Mouse (Mus musculus): ENCODE data around the gene Ccdc74a. TPM values are rescaled to one million over a fixed set of nuclear protein-coding genes. Genes with fewer than 3 reads are reported as not detected.

Gene Ccdc74a
- polyA plus RNA-seq, 1 experiment from 2014 or later, result 8.2 TPM

- Histone ChIP-seq H3K9ac (replicated peaks) (no peak overlapping the region), H3K27ac (no peak overlapping the region), H3K4me1 (replicated peaks) (peaks cover 4% of the 10 kb centered on the region), H3K4me3 (replicated peaks) (no peak overlapping the region), H3K36me3 (peaks cover 90% of the 10 kb centered on the region), H3K4me2 (no peak overlapping the region), H3K9me3 (no peaks in the 10 kb centered on the region), H3K27me3 (no peaks in the 10 kb centered on the region)
- ATAC-seq (ENCODE audit: insufficient number of reproducible peaks, insufficient read depth, low FRiP score, low TSS enrichment, low read depth), result no peak
- 72% methylated on average over 8 of the region's 8 CpGs for WGBS
These were observed 20.6 kb upstream of the Ccdc74a start for GRCm38 (mm10) chr16:17625488-17626268.

- Histone ChIP-seq H3K9ac (replicated peaks) (no peak overlapping the region), H3K27me3 (no peaks in the 10 kb centered on the region), H3K4me3 (replicated peaks) (no peak overlapping the region), H3K36me3 (peaks cover 94% of the 10 kb centered on the region), H3K4me1 (replicated peaks) (no peaks in the 10 kb centered on the region), H3K27ac (no peak overlapping the region), H3K4me2 (no peak overlapping the region), H3K9me3 (no peaks in the 10 kb centered on the region)
- ATAC-seq (ENCODE audit: insufficient number of reproducible peaks, insufficient read depth, low FRiP score, low TSS enrichment, low read depth), result no peak
- WGBS, result 90% methylated on average over 5 of the region's 5 CpGs
These were observed 20.1 kb upstream of the Ccdc74a start for GRCm38 (mm10) chr16:17626269-17626555.

- ATAC-seq (ENCODE audit: insufficient number of reproducible peaks, insufficient read depth, low FRiP score, low TSS enrichment, low read depth), result no peak
- Histone ChIP-seq H3K36me3 (peaks cover 94% of the 10 kb centered on the region), H3K27ac (no peak overlapping the region), H3K4me3 (replicated peaks) (no peak overlapping the region), H3K4me2 (no peak overlapping the region), H3K27me3 (no peaks in the 10 kb centered on the region), H3K4me1 (replicated peaks) (no peaks in the 10 kb centered on the region), H3K9ac (replicated peaks) (no peak overlapping the region), H3K9me3 (no peaks in the 10 kb centered on the region)
- 98% methylated on average over 2 of the region's 2 CpGs for WGBS
These were observed 13.7 kb upstream of the Ccdc74a start for GRCm38 (mm10) chr16:17632580-17632979.

- WGBS, result 74% methylated on average over 8 of the region's 8 CpGs
- no peaks in the 10 kb centered on the region for H3K9me3 ChIP-seq
- H3K27me3 ChIP-seq, result no peaks in the 10 kb centered on the region
- peaks cover 94% of the 10 kb centered on the region for H3K36me3 ChIP-seq
- H3K27ac ChIP-seq, result no peak overlapping the region
- no peak overlapping the region for H3K4me3 ChIP-seq (replicated peaks)
- no peak overlapping the region for H3K4me2 ChIP-seq
- ATAC-seq (ENCODE audit: insufficient number of reproducible peaks, insufficient read depth, low FRiP score, low TSS enrichment, low read depth), result no peak
- no peak overlapping the region for H3K9ac ChIP-seq (replicated peaks)
- H3K4me1 ChIP-seq (replicated peaks), result no peaks in the 10 kb centered on the region
These were observed 12.6 kb upstream of the Ccdc74a start for GRCm38 (mm10) chr16:17633481-17634181.

- ATAC-seq (ENCODE audit: insufficient number of reproducible peaks, insufficient read depth, low FRiP score, low TSS enrichment, low read depth), result no peak
- H3K4me2 ChIP-seq, result no peak overlapping the region
- H3K4me3 ChIP-seq (replicated peaks), result no peak overlapping the region
- no peaks in the 10 kb centered on the region for H3K4me1 ChIP-seq (replicated peaks)
- H3K27ac ChIP-seq, result no peak overlapping the region
- H3K9ac ChIP-seq (replicated peaks), result no peak overlapping the region
- no peaks in the 10 kb centered on the region for H3K9me3 ChIP-seq
- H3K36me3 ChIP-seq, result peaks cover 93% of the 10 kb centered on the region
- H3K27me3 ChIP-seq, result no peaks in the 10 kb centered on the region
- WGBS, result 65% methylated on average over 2 of the region's 2 CpGs
These were observed 9.4 kb upstream of the Ccdc74a start for GRCm38 (mm10) chr16:17636904-17637303.

GRCm38 (mm10) chr16:17637610-17638009 lies 8.7 kb upstream of the Ccdc74a start:
- H3K4me3 ChIP-seq (replicated peaks), result no peak overlapping the region
- no peaks in the 10 kb centered on the region for H3K4me1 ChIP-seq (replicated peaks)
- no peaks in the 10 kb centered on the region for H3K27me3 ChIP-seq
- no peak overlapping the region for H3K27ac ChIP-seq
- 72% methylated on average over 2 of the region's 2 CpGs for WGBS
- H3K36me3 ChIP-seq, result peaks cover 93% of the 10 kb centered on the region
- no peaks in the 10 kb centered on the region for H3K9me3 ChIP-seq
- ATAC-seq (ENCODE audit: insufficient number of reproducible peaks, insufficient read depth, low FRiP score, low TSS enrichment, low read depth), result no peak
- H3K4me2 ChIP-seq, result no peak overlapping the region
- H3K9ac ChIP-seq (replicated peaks), result no peak overlapping the region

GRCm38 (mm10) chr16:17638036-17638628 lies 8.1 kb upstream of the Ccdc74a start:
- peaks cover 92% of the 10 kb centered on the region for H3K36me3 ChIP-seq
- no peaks in the 10 kb centered on the region for H3K9me3 ChIP-seq
- no peak overlapping the region for H3K9ac ChIP-seq (replicated peaks)
- WGBS, result 95% methylated on average over 9 of the region's 9 CpGs
- no peak overlapping the region for H3K4me2 ChIP-seq
- H3K4me1 ChIP-seq (replicated peaks), result no peaks in the 10 kb centered on the region
- H3K27ac ChIP-seq, result no peak overlapping the region
- no peak for ATAC-seq (ENCODE audit: insufficient number of reproducible peaks, insufficient read depth, low FRiP score, low TSS enrichment, low read depth)
- H3K27me3 ChIP-seq, result no peaks in the 10 kb centered on the region
- H3K4me3 ChIP-seq (replicated peaks), result no peak overlapping the region

- no peak overlapping the region for H3K9ac ChIP-seq (replicated peaks)
- no peaks in the 10 kb centered on the region for H3K4me1 ChIP-seq (replicated peaks)
- no peaks in the 10 kb centered on the region for H3K9me3 ChIP-seq
- H3K36me3 ChIP-seq, result peaks cover 91% of the 10 kb centered on the region
- no peak overlapping the region for H3K27ac ChIP-seq
- H3K4me2 ChIP-seq, result no peak overlapping the region
- no peaks in the 10 kb centered on the region for H3K27me3 ChIP-seq
- 93% methylated on average over 3 of the region's 3 CpGs for WGBS
- ATAC-seq (ENCODE audit: insufficient number of reproducible peaks, insufficient read depth, low FRiP score, low TSS enrichment, low read depth), result no peak
- no peak overlapping the region for H3K4me3 ChIP-seq (replicated peaks)
These were observed 7.2 kb upstream of the Ccdc74a start for GRCm38 (mm10) chr16:17639081-17639480.

GRCm38 (mm10) chr16:17639951-17640350 lies 6.3 kb upstream of the Ccdc74a start:
- Histone ChIP-seq H3K27ac (no peak overlapping the region), H3K4me1 (replicated peaks) (no peaks in the 10 kb centered on the region), H3K4me3 (replicated peaks) (no peak overlapping the region), H3K27me3 (no peaks in the 10 kb centered on the region), H3K9ac (replicated peaks) (no peak overlapping the region), H3K9me3 (no peaks in the 10 kb centered on the region), H3K36me3 (peaks cover 83% of the 10 kb centered on the region), H3K4me2 (no peak overlapping the region)
- ATAC-seq (ENCODE audit: insufficient number of reproducible peaks, insufficient read depth, low FRiP score, low TSS enrichment, low read depth), result no peak
- 92% methylated on average over 6 of the region's 6 CpGs for WGBS

- Histone ChIP-seq H3K9ac (replicated peaks) (no peak overlapping the region), H3K27me3 (no peaks in the 10 kb centered on the region), H3K27ac (no peak overlapping the region), H3K4me3 (replicated peaks) (no peak overlapping the region), H3K9me3 (no peaks in the 10 kb centered on the region), H3K36me3 (peaks cover 76% of the 10 kb centered on the region), H3K4me2 (no peak overlapping the region), H3K4me1 (replicated peaks) (no peaks in the 10 kb centered on the region)
- no peak for ATAC-seq (ENCODE audit: insufficient number of reproducible peaks, insufficient read depth, low FRiP score, low TSS enrichment, low read depth)
- WGBS, result 94% methylated on average over 9 of the region's 9 CpGs
These were observed 5.6 kb upstream of the Ccdc74a start for GRCm38 (mm10) chr16:17640706-17641105.

GRCm38 (mm10) chr16:17641301-17641700 lies 5.0 kb upstream of the Ccdc74a start:
- Histone ChIP-seq H3K9ac (replicated peaks) (no peak overlapping the region), H3K4me2 (no peak overlapping the region), H3K36me3 (peaks cover 71% of the 10 kb centered on the region), H3K27ac (no peak overlapping the region), H3K4me1 (replicated peaks) (no peaks in the 10 kb centered on the region), H3K9me3 (no peaks in the 10 kb centered on the region), H3K27me3 (no peaks in the 10 kb centered on the region), H3K4me3 (replicated peaks) (no peak overlapping the region)
- WGBS, result 91% methylated on average over 6 of the region's 6 CpGs
- ATAC-seq (ENCODE audit: insufficient number of reproducible peaks, insufficient read depth, low FRiP score, low TSS enrichment, low read depth), result no peak
